Mouse (Mus musculus): ENCODE results near the gene Pou2f2.

Gene Pou2f2

GRCm38 (mm10) chr7:25192110-25192509 lies 12.6 kb upstream of the Pou2f2 start:
- DNase-seq = no peak

GRCm38 (mm10) chr7:25190806-25191205 lies 11.3 kb upstream of the Pou2f2 start:
- no peak for DNase-seq

GRCm38 (mm10) chr7:25187662-25188650 lies 8.4 kb upstream of the Pou2f2 start:
- peak; percentile 90 for DNase-seq

- DNase-seq = no peak
Measured at GRCm38 (mm10) chr7:25184091-25184490, 4.6 kb upstream of the Pou2f2 start.

GRCm38 (mm10) chr7:25181814-25182213 lies 2.3 kb upstream of the Pou2f2 start:
- DNase-seq = no peak

GRCm38 (mm10) chr7:25181331-25181790 lies 1.8 kb upstream of the Pou2f2 start:
- DNase-seq = peak; percentile 48

- DNase-seq = no peak
Measured at GRCm38 (mm10) chr7:25180512-25180911, 986 bp upstream of the Pou2f2 start.

GRCm38 (mm10) chr7:25178787-25179605 lies 530 bp downstream of the Pou2f2 start:
- no peak for DNase-seq

- DNase-seq = no peak
Measured at GRCm38 (mm10) chr7:25178317-25178716, 1.2 kb downstream of the Pou2f2 start.

- no peak for DNase-seq
Measured at GRCm38 (mm10) chr7:25174343-25174742, 5.2 kb downstream of the Pou2f2 start.

GRCm38 (mm10) chr7:25172669-25173068 lies 6.9 kb downstream of the Pou2f2 start:
- no peak for DNase-seq

GRCm38 (mm10) chr7:25170583-25170982 lies 8.9 kb downstream of the Pou2f2 start:
- DNase-seq = no peak

GRCm38 (mm10) chr7:25166106-25166505 lies 13.4 kb downstream of the Pou2f2 start:
- DNase-seq = no peak

GRCm38 (mm10) chr7:25156158-25156648 lies 23.3 kb downstream of the Pou2f2 start:
- no peak for DNase-seq

GRCm38 (mm10) chr7:25155469-25156157 lies 23.9 kb downstream of the Pou2f2 start:
- peak; percentile 28 for DNase-seq

GRCm38 (mm10) chr7:25154648-25155047 lies 24.9 kb downstream of the Pou2f2 start:
- no peak for DNase-seq

- no peak for DNase-seq
Measured at GRCm38 (mm10) chr7:25153841-25154240, 25.7 kb downstream of the Pou2f2 start.

- no peak for DNase-seq
Measured at GRCm38 (mm10) chr7:25151916-25152556, 27.5 kb downstream of the Pou2f2 start.

GRCm38 (mm10) chr7:25151009-25151408 lies 28.5 kb downstream of the Pou2f2 start:
- DNase-seq = no peak

- DNase-seq = no peak
Measured at GRCm38 (mm10) chr7:25150151-25150663, 29.3 kb downstream of the Pou2f2 start.

GRCm38 (mm10) chr7:25145896-25146295 lies 33.6 kb downstream of the Pou2f2 start:
- peak; percentile 43 for DNase-seq

- peak; percentile 74 for DNase-seq
Measured at GRCm38 (mm10) chr7:25141761-25142160, 37.8 kb downstream of the Pou2f2 start.

All from lung, postnatal 10 days (tissue).